Comparison of ENCODE assay signal across 8 mouse cellular contexts in genomic region chr1:191907431-191907810, GRCm38 (mm10). TPM values are rescaled to one million over a fixed set of nuclear protein-coding genes. Genes with fewer than 3 reads are reported as not detected.
DNase-seq lines count a peak whose midpoint lies in the region; ATAC-seq and TF ChIP-seq lines count a peak whose summit lies in the region.

No protein-coding gene starts in this region.

- H3K9ac ChIP-seq in embryonic facial prominence, embryonic 13.5 days, result peak overlapping the region; percentile 89
- H3K9ac ChIP-seq in heart, adult 2 months (ENCODE audit: low read depth, low read length), result peak overlapping the region; percentile 91
- peak overlapping the region; percentile 75 for H3K9ac ChIP-seq in limb, embryonic 12.5 days (replicated peaks)
- H3K9ac ChIP-seq in midbrain, embryonic 13.5 days (replicated peaks), result peak overlapping the region; percentile 87

- H3K9me3 ChIP-seq in embryonic facial prominence, embryonic 13.5 days, result no peaks in the 10 kb centered on the region
- H3K9me3 ChIP-seq in limb, embryonic 12.5 days, result no peaks in the 10 kb centered on the region
- H3K9me3 ChIP-seq in midbrain, embryonic 13.5 days, result no peaks in the 10 kb centered on the region

- H3K36me3 ChIP-seq in embryonic facial prominence, embryonic 13.5 days, result peaks cover 22% of the 10 kb centered on the region
- H3K36me3 ChIP-seq in heart, adult 2 months (ENCODE audit: control insufficient read depth, insufficient read depth, low read length), result peaks cover 29% of the 10 kb centered on the region
- peaks cover 2% of the 10 kb centered on the region for H3K36me3 ChIP-seq in kidney, adult 2 months (ENCODE audit: control insufficient read depth, insufficient read depth, low read length)
- peaks cover 23% of the 10 kb centered on the region for H3K36me3 ChIP-seq in limb, embryonic 12.5 days
- peaks cover 7% of the 10 kb centered on the region for H3K36me3 ChIP-seq in midbrain, embryonic 13.5 days

- intact Hi-C loops in heart, adult 2 months (cut with DNase I), result loop anchor here (1.0 to 10.0 kb wide), 5 partner anchors 49 to 593 kb away; partner anchors contain the start of genes Lpgat1, Nenf and Traf5

- ATAC-seq in embryonic facial prominence, embryonic 13.5 days (ENCODE audit: insufficient number of reproducible peaks, insufficient read depth, low FRiP score, low TSS enrichment, low read depth), result 0 out of 2 replicates have a peak, but pooled peaks have one; percentile 29
- 0 out of 2 replicates have a peak, but pooled peaks have one; percentile 15 for ATAC-seq in limb, embryonic 12.5 days (ENCODE audit: insufficient number of reproducible peaks, insufficient read depth, low FRiP score, low TSS enrichment, low read depth)
- ATAC-seq in midbrain, embryonic 13.5 days, result peak; percentile 32

- H3K79me2 ChIP-seq in heart, adult 2 months (replicated peaks; ENCODE audit: control insufficient read depth, insufficient read depth, low read length), result peaks cover 9% of the 10 kb centered on the region

- H3K4me2 ChIP-seq in embryonic facial prominence, embryonic 13.5 days, result peak overlapping the region; percentile 94
- peak overlapping the region; percentile 93 for H3K4me2 ChIP-seq in limb, embryonic 12.5 days
- peak overlapping the region; percentile 90 for H3K4me2 ChIP-seq in midbrain, embryonic 13.5 days (replicated peaks)

- under 1% methylated on average over 42 of the region's 43 CpGs for WGBS in embryonic facial prominence, embryonic 13.5 days
- WGBS in heart, adult 2 months, result 1% methylated on average over 43 of the region's 43 CpGs
- under 1% methylated on average over 43 of the region's 43 CpGs for WGBS in kidney, adult 2 months
- WGBS in limb, embryonic 12.5 days, result under 1% methylated on average over 35 of the region's 43 CpGs
- under 1% methylated on average over 43 of the region's 43 CpGs for WGBS in midbrain, embryonic 13.5 days

- TF ChIP-seq EP300 in heart, adult 2 months (IDR thresholded peaks at IDR 0.05; ENCODE audit: insufficient read depth, low read depth, low read length), result no peak

- TF ChIP-seq POLR2A in heart, adult 2 months (IDR thresholded peaks at IDR 0.05; ENCODE audit: insufficient read depth, low read depth, low read length), result no peak
- no peak for TF ChIP-seq POLR2A in kidney, adult 2 months (IDR thresholded peaks at IDR 0.05; ENCODE audit: low read depth, low read length)

- peak overlapping the region; percentile 89 for H3K27ac ChIP-seq in embryonic facial prominence, embryonic 13.5 days
- peak overlapping the region; percentile 94 for H3K27ac ChIP-seq in heart, adult 2 months
- H3K27ac ChIP-seq in kidney, adult 2 months (ENCODE audit: insufficient read depth, low read depth, low read length), result peak overlapping the region; percentile 84
- peak overlapping the region; percentile 88; the same call in 1 of the 2 replicates for H3K27ac ChIP-seq in limb, embryonic 12.5 days
- H3K27ac ChIP-seq in midbrain, embryonic 13.5 days, result peak overlapping the region; percentile 90

- peaks cover 44% of the 10 kb centered on the region for H3K4me1 ChIP-seq in embryonic facial prominence, embryonic 13.5 days
- H3K4me1 ChIP-seq in heart, adult 2 months (ENCODE audit: control insufficient read depth, insufficient read depth, low read length), result peaks cover 11% of the 10 kb centered on the region
- H3K4me1 ChIP-seq in kidney, adult 2 months (ENCODE audit: control insufficient read depth, insufficient read depth, low read length), result peaks cover 21% of the 10 kb centered on the region
- peaks cover 38% of the 10 kb centered on the region for H3K4me1 ChIP-seq in limb, embryonic 12.5 days (replicated peaks)
- peaks cover 52% of the 10 kb centered on the region for H3K4me1 ChIP-seq in midbrain, embryonic 13.5 days (replicated peaks)

- peak; percentile 66 for DNase-seq in 416B (ENCODE audit: low read depth)
- peak; percentile 54 to 55 for DNase-seq in adrenal gland, postnatal 4 days (ENCODE audit: low spot score in 2 of 2)
- peak; percentile 86 to 89 for DNase-seq in heart, adult 2 months
- DNase-seq in kidney, adult 2 months, result peak; percentile 91
- peak; percentile 86 for DNase-seq in spleen, adult 12 weeks (ENCODE audit: low spot score)

- 0 out of 2 replicates have a peak, but pooled peaks cover 3% of the 10 kb centered on the region for H3K27me3 ChIP-seq in embryonic facial prominence, embryonic 13.5 days
- H3K27me3 ChIP-seq in heart, adult 2 months (ENCODE audit: control insufficient read depth, insufficient read depth, low read length), result no peaks in the 10 kb centered on the region
- H3K27me3 ChIP-seq in kidney, adult 2 months (replicated peaks; ENCODE audit: control insufficient read depth, insufficient read depth, low read length), result no peaks in the 10 kb centered on the region
- H3K27me3 ChIP-seq in limb, embryonic 12.5 days, result no peaks in the 10 kb centered on the region; the same call in 1 of the 2 replicates
- no peaks in the 10 kb centered on the region for H3K27me3 ChIP-seq in midbrain, embryonic 13.5 days

- H3K4me3 ChIP-seq in embryonic facial prominence, embryonic 13.5 days, result peak overlapping the region; percentile 96
- H3K4me3 ChIP-seq in heart, adult 2 months, result peak overlapping the region; percentile 82
- H3K4me3 ChIP-seq in kidney, adult 2 months (ENCODE audit: insufficient read depth, low read depth, low read length), result peak overlapping the region; percentile 75
- H3K4me3 ChIP-seq in limb, embryonic 12.5 days (replicated peaks), result peak overlapping the region; percentile 91
- H3K4me3 ChIP-seq in midbrain, embryonic 13.5 days (replicated peaks), result peak overlapping the region; percentile 93

- peak; percentile 91 for TF ChIP-seq CTCF in heart, adult 2 months (IDR thresholded peaks at IDR 0.05)
- TF ChIP-seq CTCF in kidney, adult 2 months (conservative IDR thresholded peaks at IDR 0.05; ENCODE audit: insufficient read depth, insufficient read length, low read depth, low read length), result peak; percentile 77

RNA-seq across cellular contexts. Expression of gene Slc30a1, which starts 0.9 kb away (rescaled TPM):
- 10 to 100 TPM; 21.9 to 24.3 TPM for total RNA-seq in adrenal gland, postnatal 4 days (2021)
- polyA plus RNA-seq in embryonic facial prominence, embryonic 13.5 days (2015; fragmentation: Nextera tagmentation; extraction: Ambion mirVana), result 1.7 and 2.0 TPM in 2 replicates
- total RNA-seq in heart, adult 2 months (2021), result 10 to 100 TPM; 17.1 to 18.6 TPM
- polyA plus RNA-seq in heart, adult 2 months (2012; rRNA removed), result 5.3 and 11.4 TPM in 2 replicates
- 18.1 and 19.9 TPM in 2 replicates for polyA plus RNA-seq in kidney, adult 2 months (2012; rRNA removed)
- 2.8 and 3.4 TPM in 2 replicates for polyA plus RNA-seq in limb, embryonic 12.5 days (2016; fragmentation: Nextera tagmentation; extraction: Ambion mirVana)
- polyA plus RNA-seq in midbrain, embryonic 13.5 days (2015; fragmentation: Nextera tagmentation; extraction: Ambion mirVana), result 1.8 and 2.1 TPM in 2 replicates

Comparison
In these comparisons a context has a peak if more than half of its experiments do, and no peak if none do; other contexts are left out.
1. Peak in every context shown above with its lines: DNase-seq, ATAC-seq, H3K4me3 ChIP-seq and H3K27ac ChIP-seq.